Mouse (Mus musculus) granulocyte monocyte progenitor cell, adult 5-6 weeks (primary cell): ENCODE measurements around the gene Adcy2. TPM values are rescaled to one million over a fixed set of nuclear protein-coding genes. Genes with fewer than 3 reads are reported as not detected.

Experiments used
- ATAC-seq: replicated peaks from 2 replicates; pipeline ENCODE4 v1.8.0; 2016; ENCODE audit warnings: mild to moderate bottlenecking, moderate TSS enrichment, inconsistent platforms; ENCODE audit not compliant: poor library complexity, severe bottlenecking
- total RNA-seq, 2 experiments: library from RNA; stranded (forward) in 1 of 2; stranded (reverse) in 1 of 2; fragments of 200-712, 200-1000 nt in 1 of 2; fragments of >200 nt in 1 of 2; fragmentation: Nextera tagmentation in 1 of 2; gene quantifications; 2 replicates each; pipeline ENCODE4 v1.2.3; 2014 to 2017

Gene Adcy2
- total RNA-seq, 2 experiments from 2014 or later: not detected

DNA sequence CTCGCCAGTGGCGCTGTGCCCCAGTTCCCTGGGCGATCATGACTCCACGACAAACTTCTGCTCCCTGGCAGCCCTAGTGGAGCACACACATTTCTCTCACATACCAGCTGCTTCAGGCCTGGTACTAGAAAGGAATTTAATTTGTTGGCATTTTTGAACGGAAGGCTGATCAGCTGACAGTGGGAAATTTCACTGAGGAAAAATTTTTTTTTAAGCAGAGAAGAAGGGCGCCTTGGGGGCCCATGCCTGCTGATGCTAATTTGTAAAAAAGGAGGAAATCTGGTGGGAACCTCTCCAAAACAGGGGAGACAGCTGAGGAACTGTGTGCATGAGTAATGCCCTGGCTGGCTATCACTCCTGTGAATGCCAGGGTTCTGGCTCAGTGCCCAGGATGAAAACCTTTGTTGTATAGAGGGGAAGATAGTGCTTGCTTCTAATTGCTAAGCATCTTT, 292.0 kb downstream of the Adcy2 start:
- ATAC-seq: no peak

DNA sequence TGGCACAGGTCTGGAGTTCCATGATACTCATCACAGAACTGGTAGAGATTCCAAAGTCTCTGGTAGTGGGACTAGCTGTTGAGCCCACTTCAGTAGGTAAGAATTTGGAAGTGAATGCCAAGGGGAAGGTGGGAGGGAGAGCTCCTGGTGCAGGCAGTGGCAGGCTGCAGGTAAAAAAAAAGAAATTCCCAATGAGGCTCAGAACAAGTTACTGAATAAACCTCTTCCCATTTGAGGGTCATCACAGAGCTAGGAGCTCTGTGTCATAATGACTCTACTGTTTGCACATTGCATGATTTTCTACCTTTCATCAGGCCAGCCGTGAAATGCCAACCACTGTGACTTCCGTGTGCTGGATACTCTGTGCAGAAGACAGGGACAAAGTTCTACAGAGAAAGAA, 314.4 kb downstream of the Adcy2 start:
- ATAC-seq: no peak

DNA sequence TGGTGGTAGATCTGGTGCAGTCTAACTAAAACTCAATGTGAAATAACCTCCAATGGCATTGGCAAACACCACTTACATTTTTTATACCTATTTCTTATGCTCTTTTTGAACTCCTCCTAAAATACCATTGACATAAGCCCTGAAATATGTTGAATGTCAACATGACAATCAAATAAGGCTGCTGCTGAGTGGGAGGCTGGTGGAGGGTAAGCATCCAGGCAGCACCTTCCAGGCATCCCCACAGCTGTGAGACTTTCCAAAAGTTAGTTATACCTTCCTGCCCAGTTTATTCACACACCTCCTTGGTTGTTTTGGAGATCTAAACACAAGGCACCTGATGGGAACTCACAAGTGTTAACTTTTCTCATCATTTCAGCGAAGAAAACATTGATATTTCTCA, 318.9 kb downstream of the Adcy2 start:
- ATAC-seq: no peak

DNA sequence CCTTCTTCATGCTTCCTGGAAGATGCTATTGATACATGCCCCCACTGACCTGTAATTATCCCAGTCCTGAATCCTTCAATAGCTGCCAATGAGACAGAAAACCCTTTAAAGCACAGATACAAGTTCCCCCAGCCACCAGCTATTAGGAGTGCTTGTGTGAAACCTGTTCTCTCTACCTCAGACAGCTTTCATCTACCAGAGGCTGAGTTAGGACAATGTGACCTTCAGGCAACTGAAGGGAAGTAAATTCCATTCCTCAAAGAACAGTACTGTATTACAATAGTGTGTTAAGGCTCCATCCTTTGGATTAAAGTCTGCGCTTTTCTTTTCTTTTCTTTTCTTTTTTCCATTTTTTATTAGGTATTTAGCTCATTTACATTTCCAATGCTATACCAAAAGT, 356.6 kb downstream of the Adcy2 start:
- ATAC-seq: no peak

DNA sequence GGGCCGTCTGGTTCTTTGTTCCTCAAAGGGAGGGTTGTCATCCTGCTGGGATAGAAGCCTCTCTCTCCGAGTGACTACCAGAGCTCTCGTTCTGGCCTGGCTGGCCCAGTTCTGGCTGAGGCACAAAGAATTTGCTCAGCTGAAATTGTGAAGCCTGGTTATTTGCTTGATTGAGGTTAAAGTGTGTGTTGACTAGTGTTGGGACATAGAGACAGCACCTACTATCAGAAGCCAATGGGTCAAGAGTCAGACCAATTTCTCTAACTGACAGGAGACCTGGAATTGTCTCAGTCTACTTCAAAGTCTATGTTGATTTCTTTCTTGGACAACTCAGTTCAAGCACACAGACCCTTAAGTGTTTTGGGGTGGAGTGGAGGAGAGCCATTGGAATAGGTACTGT, 372.3 kb downstream of the Adcy2 start:
- no peak for ATAC-seq

DNA sequence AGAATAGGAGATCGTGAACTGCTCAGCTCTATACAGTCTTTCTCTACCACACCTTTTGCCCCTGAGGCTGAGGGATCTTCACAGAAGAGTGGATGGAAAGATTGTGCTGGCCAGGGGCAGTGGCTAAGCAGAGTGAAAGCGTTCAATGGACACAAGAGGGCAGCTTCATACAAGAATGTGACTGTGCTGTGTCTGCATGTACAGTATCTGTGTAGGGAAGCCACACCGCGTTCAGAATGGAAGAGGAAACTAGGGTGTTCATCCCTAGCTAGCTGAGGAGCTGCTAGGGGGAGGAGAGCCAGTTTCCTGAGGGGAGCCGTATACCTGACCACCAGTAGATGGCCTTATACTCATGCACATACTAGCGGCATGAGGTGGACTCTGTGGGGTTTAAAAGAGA, 376.5 kb downstream of the Adcy2 start:
- no peak for ATAC-seq

DNA sequence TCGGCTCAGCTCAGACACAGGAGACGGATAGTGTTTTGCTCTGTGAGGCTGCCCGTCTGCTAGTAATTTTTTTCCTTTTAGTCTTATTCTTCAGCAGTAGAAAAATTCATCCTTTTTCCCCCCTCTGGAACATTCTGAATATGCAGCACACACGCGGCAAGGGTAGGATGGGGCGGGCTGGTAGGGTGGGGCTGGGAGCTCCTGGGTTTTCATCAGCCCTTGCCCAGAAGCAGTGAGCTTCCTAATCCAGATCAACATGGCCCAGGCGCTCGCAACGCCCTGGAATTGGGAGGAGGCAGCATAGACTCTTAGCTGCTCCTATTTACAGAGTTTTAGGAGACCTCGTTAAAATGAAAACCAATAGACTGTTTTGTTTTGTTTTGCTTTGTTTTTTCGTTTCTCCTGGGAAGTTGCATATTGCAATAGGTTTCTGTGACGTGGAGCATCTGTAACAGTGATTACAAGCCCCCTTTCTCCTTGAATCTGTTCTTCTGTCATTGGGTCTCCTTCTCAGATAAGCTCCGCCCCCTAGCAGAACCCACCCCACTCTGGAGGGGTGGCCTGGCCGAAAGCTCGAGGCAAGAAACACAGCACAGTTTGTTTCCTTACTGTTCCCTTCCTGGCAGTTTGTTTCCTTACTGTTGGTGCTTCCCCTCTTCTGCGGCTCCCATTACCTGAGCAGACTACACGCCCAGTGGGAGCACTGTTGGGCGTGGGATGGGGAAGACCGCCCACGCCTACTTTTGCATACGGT, 391.5 kb downstream of the Adcy2 start:
- no peak; the same call in 1 of the 2 replicates for ATAC-seq

DNA sequence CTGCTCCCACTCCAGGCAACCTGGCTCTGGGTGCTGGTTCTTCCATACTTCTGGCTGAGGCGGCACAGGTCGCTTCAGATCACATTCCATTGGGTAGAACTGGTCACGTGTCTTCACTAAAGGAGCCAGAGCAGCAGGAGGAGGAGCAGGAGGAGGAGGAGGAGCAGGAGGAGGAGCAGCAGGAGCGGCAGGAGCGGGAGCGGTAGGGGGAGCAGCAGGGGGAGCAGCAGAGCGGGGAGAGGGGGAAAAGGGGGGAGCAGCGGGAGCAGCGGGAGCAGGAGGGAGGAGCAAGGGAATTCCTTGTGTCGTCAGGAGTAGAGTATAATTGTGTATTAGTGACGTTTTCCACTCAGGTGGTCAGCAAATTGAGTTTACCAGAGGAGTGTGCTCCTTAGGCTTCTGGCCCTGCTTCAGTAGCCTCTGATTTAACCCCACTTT, 393.6 kb downstream of the Adcy2 start:
- 0 out of 2 replicates have a peak, but pooled peaks have one; percentile 30 for ATAC-seq

DNA sequence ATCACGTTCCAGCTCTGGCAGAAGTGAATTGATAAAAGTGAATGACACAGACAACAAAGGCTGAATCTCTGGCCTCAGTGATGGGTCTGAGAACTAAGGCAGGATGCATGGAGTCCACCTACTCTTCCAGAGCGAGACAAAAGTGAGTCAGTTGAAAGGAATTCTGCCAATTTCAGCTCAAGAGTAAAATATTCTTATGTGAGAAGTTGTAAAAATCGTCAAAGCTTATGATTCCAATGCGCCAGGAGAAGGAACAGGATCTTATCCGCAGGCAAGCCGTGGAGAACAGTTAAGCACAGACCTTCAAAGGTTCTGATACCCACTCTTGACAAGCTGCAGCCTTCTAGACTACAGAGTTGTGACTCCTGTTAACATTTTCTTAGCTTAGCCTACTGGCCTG, 396.3 kb downstream of the Adcy2 start:
- ATAC-seq: no peak

DNA sequence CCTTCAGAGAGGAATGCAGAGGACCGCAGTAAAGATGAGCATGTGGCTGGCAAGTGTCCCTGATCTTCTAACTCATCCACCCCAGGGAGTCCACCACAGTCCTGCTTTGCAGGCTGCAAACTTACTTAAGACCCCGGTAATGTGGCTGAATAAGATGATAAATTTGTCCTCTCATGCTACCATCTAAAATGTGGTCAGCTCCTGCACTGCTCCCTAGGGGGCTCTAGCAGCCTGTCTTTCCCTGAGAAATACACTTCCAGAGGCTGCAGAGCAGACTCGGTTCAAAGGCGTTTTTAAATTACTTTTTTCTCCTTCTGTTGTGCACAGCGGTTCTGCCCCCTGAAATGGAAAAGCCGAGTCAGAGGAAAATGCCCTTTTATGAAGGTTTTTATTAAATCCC, 398.2 kb downstream of the Adcy2 start:
- ATAC-seq: no peak; the same call in 1 of the 2 replicates

DNA sequence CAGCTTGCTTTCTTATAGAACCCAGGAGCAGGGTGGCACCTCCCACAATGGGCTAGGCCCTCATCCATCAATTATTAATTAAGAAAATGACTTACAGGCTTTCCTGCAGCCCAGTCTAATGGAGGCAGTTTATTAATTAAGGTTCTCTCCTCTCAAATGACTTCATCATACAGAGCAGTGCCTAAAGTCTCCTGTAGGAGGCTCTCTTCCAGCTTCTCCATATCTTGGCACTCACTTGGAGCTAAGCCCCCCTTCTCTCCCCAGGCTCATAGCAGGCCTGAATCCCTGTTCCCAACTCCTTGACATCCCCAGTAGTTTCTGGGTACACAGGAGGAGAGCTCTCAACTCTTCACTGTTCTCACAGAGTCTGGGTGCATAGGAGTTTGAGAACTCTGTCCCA, 400.4 kb downstream of the Adcy2 start:
- ATAC-seq: no peak

DNA sequence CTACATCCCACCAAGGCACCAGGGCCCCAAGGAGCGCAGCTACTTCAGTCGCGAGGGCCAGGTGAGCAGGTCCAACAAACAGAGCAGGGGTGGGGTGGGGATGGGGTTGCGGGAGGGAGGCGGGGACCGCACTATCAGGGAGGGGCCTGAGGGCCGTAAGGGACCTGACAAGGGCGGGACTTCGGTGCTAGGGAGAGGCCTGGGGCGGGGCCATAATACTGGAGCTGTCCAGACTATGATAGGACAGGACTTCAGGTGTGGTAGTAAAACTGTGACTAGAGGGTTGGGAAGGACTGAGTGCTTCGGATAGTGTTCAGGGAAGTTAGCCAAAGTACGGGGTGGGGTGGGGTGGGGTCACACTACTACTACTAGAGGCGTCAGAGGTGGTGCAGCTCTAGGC, 401.7 kb downstream of the Adcy2 start:
- ATAC-seq: no peak

DNA sequence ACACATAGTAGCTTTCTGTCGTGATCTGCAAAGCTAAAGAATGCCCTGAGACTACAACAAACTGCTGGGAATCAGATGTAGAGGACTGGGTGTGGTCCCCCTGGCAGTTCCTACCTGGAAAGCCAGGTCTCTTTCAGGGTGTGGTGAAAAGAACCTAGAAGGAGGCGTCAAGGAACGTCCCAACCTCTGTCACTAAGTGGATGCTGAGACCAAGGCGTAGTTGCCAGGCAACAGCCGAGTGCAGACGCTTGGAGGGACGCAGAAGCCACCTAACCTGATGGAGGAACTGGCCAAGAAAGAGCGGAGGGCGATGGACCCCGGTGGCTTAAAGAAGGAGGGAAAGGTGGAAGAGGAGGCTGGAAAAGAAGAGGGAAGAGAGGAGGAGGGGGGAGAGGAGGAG, 402.1 kb downstream of the Adcy2 start, which contains the start of gene 1700001L19Rik:
Gene 1700001L19Rik (plus strand): TSS at position 223 of the 400 bp plus-strand sequence.
- no peak for ATAC-seq

DNA sequence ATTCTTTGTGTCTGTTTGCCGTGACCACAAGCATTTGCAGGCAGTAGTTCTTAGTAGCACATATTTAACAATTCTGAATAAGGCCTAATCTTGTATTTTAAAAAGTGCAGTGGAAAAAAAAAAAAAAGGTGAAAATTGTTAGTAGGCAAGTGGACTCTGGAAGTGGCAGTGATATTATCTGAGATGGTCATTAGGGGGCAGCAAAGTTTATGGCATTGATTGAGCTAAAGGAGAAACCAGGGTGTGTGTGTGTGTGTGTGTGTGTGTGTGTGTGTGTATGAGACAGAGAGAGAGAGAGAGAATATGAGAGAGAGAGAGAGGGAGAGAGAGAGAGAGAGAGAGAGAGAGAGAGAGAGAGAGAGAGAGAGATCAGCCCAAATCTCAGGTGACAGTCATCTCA, 405.5 kb downstream of the Adcy2 start:
- no peak for ATAC-seq

DNA sequence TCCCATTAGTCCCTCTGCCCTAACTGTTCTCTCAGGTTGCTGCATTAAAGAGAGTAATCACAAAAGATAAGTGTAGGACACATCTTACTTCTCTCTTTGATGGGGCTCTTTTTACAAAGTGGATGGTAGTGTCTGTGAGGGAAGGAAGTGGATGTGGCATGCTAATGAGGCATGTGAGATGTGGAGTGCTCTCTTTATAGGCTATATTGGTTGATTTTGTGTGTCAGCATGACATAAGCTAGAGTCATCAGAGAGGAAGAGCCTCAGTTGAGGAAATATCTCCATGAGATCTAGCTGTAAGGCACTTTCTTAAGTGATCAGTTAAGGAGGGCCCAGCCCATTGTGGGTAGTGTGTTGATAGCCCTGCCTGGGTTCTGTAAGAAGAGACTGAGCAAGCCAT, 411.0 kb downstream of the Adcy2 start:
- ATAC-seq: no peak

DNA sequence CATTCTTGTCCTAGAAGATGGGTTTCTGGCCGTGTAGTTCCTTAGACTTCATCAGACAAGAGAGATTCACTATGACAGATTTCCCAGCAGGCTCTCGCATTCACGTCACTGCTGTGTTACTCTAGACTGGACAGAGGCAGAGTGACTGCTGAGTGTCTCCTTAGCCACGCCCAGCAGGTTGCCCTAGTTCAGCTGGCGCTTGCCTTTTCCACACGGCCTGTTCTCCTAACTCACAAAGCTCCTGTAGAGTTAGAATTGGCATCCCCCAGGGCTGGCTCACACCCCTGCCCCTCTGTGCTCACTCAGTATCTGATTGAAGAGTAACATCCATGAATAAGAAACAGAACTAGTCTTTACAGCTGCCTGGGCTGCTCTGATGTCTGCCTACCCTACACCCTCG, 413.9 kb downstream of the Adcy2 start:
- ATAC-seq: no peak

DNA sequence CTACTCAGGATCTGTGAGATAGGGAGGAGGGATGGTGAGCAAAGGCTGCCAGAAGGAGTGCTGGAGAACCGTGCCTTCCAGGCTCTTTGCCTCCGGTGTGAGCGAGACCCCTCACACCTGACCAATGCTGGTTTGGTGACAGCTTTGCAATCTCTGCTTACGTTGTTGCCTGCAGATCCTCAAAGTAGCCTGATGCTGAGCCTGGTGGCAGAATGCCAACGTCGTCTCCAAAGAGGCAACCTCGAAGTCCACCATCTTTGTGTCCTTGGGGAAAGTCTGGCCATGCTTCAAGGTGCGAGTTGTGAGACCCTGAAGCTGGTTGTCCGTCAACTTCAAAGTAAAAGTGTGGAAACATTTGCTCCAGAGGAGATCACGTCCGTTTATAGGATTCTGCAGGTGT, 415.4 kb downstream of the Adcy2 start:
- no peak for ATAC-seq

DNA sequence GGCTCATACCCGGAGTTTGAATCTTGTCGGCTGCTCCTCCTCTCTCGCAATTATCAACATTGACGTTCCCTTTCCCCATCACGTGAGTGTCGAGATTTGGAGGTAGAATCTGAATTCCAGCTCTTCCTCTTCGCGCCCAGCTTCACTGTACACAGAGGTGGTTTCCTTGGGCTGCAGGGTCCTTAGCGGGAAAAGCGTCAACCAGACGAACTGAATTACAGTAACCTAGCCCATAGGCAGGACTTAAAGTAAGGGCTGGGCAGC, 416.9 kb downstream of the Adcy2 start:
- peak; percentile 10 for ATAC-seq

DNA sequence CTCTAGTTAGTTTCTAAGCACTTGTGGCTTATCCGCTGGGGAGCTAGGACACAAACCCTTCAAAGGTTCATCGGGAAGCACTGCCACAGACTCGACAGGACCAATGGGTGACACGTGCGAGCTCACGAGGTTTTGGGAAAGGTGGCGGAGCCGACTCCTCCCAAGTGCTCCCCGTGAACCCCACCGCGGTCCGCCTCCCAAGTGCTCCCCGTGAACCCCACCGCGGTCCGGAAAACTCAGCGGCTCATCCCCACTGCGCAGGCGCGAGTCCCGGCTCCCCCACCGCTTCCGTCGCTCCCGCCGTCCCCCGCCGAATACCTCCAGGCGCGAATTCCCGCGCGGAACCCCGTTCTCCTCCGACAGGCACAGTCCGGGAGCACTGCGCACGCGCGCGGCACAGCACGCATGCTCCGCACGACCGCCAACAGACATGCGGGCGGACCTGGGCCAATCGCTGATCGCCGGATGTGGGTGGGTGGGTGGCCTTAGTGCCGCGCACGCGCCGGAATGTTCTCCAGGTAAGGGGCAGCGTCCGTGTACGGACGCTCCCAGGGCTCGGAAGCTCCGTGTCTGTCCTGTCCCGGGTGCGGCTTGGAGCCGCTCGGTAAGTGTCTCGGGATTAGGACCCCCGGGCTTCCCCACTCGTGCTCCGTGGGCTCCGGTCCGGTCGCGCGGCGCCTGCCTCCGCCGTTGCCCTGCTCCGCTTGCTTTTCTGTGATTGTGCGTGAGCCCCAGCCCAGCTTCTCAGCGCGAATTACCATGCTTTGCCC, 417.4 kb downstream of the Adcy2 start, which contains the start of the genes Mtrr and Fastkd3:
Gene Mtrr (minus strand): TSS at position 403 of the 770 bp plus-strand sequence.
Gene Fastkd3 (plus strand): TSS at position 488 of the 770 bp plus-strand sequence.
- ATAC-seq: peak; percentile 87

DNA sequence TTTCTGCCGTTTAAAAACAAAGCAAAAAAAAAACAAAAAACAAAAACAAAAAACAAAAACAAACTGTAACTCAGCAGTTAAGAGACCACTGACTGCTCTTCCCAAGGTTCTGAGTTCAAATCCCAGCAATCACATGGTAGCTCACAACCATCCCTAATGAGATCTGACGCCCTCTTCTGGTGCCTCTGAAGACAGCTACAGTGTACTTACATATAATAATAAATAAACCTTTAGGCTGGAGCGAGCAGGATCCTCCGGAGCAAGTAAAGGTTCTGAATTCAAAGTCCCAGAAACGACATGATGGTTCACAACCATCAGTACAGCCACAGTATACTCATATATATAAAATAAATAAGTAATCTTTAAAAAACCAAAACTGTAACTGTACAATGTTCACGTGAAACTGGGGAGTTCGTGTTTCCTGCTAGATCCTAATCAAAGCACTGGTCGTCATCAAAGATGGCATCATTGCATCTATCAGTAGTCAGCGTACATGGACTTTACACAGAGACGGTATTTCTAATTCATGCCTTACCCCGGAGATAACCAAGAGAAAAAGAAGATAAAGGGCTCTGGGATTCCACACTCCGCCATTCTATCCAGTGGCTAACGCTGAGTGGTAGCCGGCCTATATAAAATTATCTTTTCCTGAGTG, 418.1 kb downstream of the Adcy2 start:
- no peak for ATAC-seq

DNA sequence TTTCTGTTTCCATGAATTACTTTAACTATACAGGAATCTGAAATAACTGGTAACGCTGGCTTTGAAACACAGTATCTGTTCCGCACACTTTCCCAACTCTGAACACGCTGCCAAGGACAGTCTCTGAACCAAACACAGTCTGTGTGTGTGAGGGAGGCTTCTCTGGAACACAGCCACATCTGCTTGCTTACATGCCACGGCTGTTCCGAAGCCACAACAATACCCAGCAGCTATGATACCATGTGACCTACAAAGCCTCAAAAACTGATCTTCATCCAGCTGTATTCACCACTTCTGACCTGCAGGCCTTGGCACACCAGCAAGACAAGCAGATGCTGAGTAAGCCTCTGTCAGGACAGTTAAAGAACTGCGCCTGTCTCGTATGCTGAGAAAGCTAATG, 421.4 kb downstream of the Adcy2 start:
- no peak for ATAC-seq
